Mouse (Mus musculus) bone marrow, adult 2 months (tissue): ENCODE measurements around the gene Pcmtd2.

ENCODE experiments used
- CTCF ChIP-seq: fragments of 200-500 bp; IDR thresholded peaks from 2 replicates; pipeline ENCODE4 v1.5.1; 2011; ENCODE audit warnings: low read length, control low read depth; ENCODE audit not compliant: control insufficient read depth, insufficient read depth
- POLR2A ChIP-seq: fragments of 200-500 bp; IDR thresholded peaks from 2 replicates; pipeline ENCODE4 v1.6.1; 2011; ENCODE audit warnings: low read depth, mild to moderate bottlenecking, control low read depth, low read length, borderline replicate concordance; ENCODE audit not compliant: control insufficient read depth

- TF ChIP-seq CTCF (no peak), POLR2A (no peak)
Observed at GRCm38 (mm10) chr2:181883022-181883749, 45.5 kb downstream of the Pcmtd2 start.
